Mouse (Mus musculus): ENCODE measurements at regions not wholly inside any gene's neighbourhood (a gene's known extent, or its start where the extent isn't known, plus 50 kb on each side); places are given as distances from the start of the nearest gene placed in this dataset.

- Histone ChIP-seq H3K9ac (no peak overlapping the region), H3K9me3 (no peaks in the 10 kb centered on the region), H3K36me3 (no peaks in the 10 kb centered on the region), H3K4me3 (no peak overlapping the region), H3K4me1 (peaks cover 5% of the 10 kb centered on the region), H3K27me3 (no peaks in the 10 kb centered on the region), H3K4me2 (replicated peaks) (no peak overlapping the region), H3K27ac (no peak overlapping the region)
- ATAC-seq (ENCODE audit: insufficient number of reproducible peaks, insufficient read depth, low FRiP score, low TSS enrichment), result no peak
- 76% methylated on average over 7 of the region's 7 CpGs for WGBS
These were observed 107.0 kb upstream of the S1pr3 start for GRCm38 (mm10) chr13:51301476-51301875.

GRCm38 (mm10) chr13:51303112-51303511 lies 105.3 kb upstream of the S1pr3 start:
- Histone ChIP-seq H3K27ac (no peak overlapping the region), H3K4me3 (no peak overlapping the region), H3K4me1 (no peaks in the 10 kb centered on the region), H3K36me3 (no peaks in the 10 kb centered on the region), H3K4me2 (replicated peaks) (no peak overlapping the region), H3K27me3 (no peaks in the 10 kb centered on the region), H3K9ac (no peak overlapping the region), H3K9me3 (no peaks in the 10 kb centered on the region)
- 54% methylated on average over 3 of the region's 3 CpGs for WGBS
- no peak for ATAC-seq (ENCODE audit: insufficient number of reproducible peaks, insufficient read depth, low FRiP score, low TSS enrichment)

GRCm38 (mm10) chr13:51304631-51305030 lies 103.8 kb upstream of the S1pr3 start:
- no peak for ATAC-seq (ENCODE audit: insufficient number of reproducible peaks, insufficient read depth, low FRiP score, low TSS enrichment)
- no peaks in the 10 kb centered on the region for H3K36me3 ChIP-seq
- 40% methylated on average over 4 of the region's 4 CpGs for WGBS
- no peak overlapping the region for H3K9ac ChIP-seq
- H3K4me3 ChIP-seq, result no peak overlapping the region
- no peak overlapping the region for H3K4me2 ChIP-seq (replicated peaks)
- no peaks in the 10 kb centered on the region for H3K4me1 ChIP-seq
- H3K27ac ChIP-seq, result no peak overlapping the region
- H3K9me3 ChIP-seq, result no peaks in the 10 kb centered on the region
- no peaks in the 10 kb centered on the region for H3K27me3 ChIP-seq

GRCm38 (mm10) chr13:51309446-51309845 lies 99.0 kb upstream of the S1pr3 start:
- Histone ChIP-seq H3K27me3 (no peaks in the 10 kb centered on the region), H3K9me3 (no peaks in the 10 kb centered on the region), H3K27ac (no peak overlapping the region), H3K4me2 (replicated peaks) (no peak overlapping the region), H3K36me3 (no peaks in the 10 kb centered on the region), H3K4me1 (peaks cover 30% of the 10 kb centered on the region), H3K4me3 (no peak overlapping the region), H3K9ac (no peak overlapping the region)
- no peak for ATAC-seq (ENCODE audit: insufficient number of reproducible peaks, insufficient read depth, low FRiP score, low TSS enrichment)

- Histone ChIP-seq H3K4me2 (replicated peaks) (no peak overlapping the region), H3K4me1 (peaks cover 36% of the 10 kb centered on the region), H3K27me3 (no peaks in the 10 kb centered on the region), H3K36me3 (no peaks in the 10 kb centered on the region), H3K9me3 (no peaks in the 10 kb centered on the region), H3K27ac (no peak overlapping the region), H3K9ac (no peak overlapping the region), H3K4me3 (no peak overlapping the region)
- 67% methylated on average over 2 of the region's 2 CpGs for WGBS
- ATAC-seq (ENCODE audit: insufficient number of reproducible peaks, insufficient read depth, low FRiP score, low TSS enrichment), result no peak
These were observed 98.4 kb upstream of the S1pr3 start for GRCm38 (mm10) chr13:51310041-51310440.

GRCm38 (mm10) chr13:51311679-51312255 lies 96.7 kb upstream of the S1pr3 start:
- H3K36me3 ChIP-seq, result no peaks in the 10 kb centered on the region
- no peak overlapping the region for H3K9ac ChIP-seq
- peaks cover 51% of the 10 kb centered on the region for H3K4me1 ChIP-seq
- WGBS, result 44% methylated on average over 8 of the region's 8 CpGs
- H3K9me3 ChIP-seq, result no peaks in the 10 kb centered on the region
- no peak for ATAC-seq (ENCODE audit: insufficient number of reproducible peaks, insufficient read depth, low FRiP score, low TSS enrichment)
- H3K4me2 ChIP-seq (replicated peaks), result no peak overlapping the region
- no peaks in the 10 kb centered on the region for H3K27me3 ChIP-seq
- no peak overlapping the region for H3K4me3 ChIP-seq
- H3K27ac ChIP-seq, result peak overlapping the region; percentile 36; the same call in 1 of the 2 replicates

- H3K4me1 ChIP-seq, result peaks cover 51% of the 10 kb centered on the region
- no peaks in the 10 kb centered on the region for H3K27me3 ChIP-seq
- peak overlapping the region; percentile 92 for H3K27ac ChIP-seq
- no peak overlapping the region for H3K4me3 ChIP-seq
- WGBS, result 59% methylated on average over 5 of the region's 5 CpGs
- no peaks in the 10 kb centered on the region for H3K36me3 ChIP-seq
- no peak overlapping the region for H3K9ac ChIP-seq
- ATAC-seq (ENCODE audit: insufficient number of reproducible peaks, insufficient read depth, low FRiP score, low TSS enrichment), result no peak
- no peak overlapping the region for H3K4me2 ChIP-seq (replicated peaks)
- H3K9me3 ChIP-seq, result no peaks in the 10 kb centered on the region
These were observed 95.1 kb upstream of the S1pr3 start for GRCm38 (mm10) chr13:51313129-51313850.

- H3K27me3 ChIP-seq, result no peaks in the 10 kb centered on the region
These were observed 93.9 kb upstream of the S1pr3 start for GRCm38 (mm10) chr13:51314541-51314977.

GRCm38 (mm10) chr13:51315008-51315778 lies 93.2 kb upstream of the S1pr3 start:
- 36% methylated on average over 10 of the region's 10 CpGs for WGBS
- no peaks in the 10 kb centered on the region for H3K9me3 ChIP-seq
- no peaks in the 10 kb centered on the region for H3K36me3 ChIP-seq
- peak overlapping the region; percentile 92 for H3K27ac ChIP-seq
- H3K4me1 ChIP-seq, result peaks cover 59% of the 10 kb centered on the region
- no peak for ATAC-seq (ENCODE audit: insufficient number of reproducible peaks, insufficient read depth, low FRiP score, low TSS enrichment)
- no peak overlapping the region for H3K9ac ChIP-seq
- no peak overlapping the region for H3K4me3 ChIP-seq
- H3K27me3 ChIP-seq, result no peaks in the 10 kb centered on the region
- H3K4me2 ChIP-seq (replicated peaks), result 0 out of 2 replicates have a peak overlapping the region, but pooled peaks have one; percentile 1

More at GRCm38 (mm10) chr13:51314541-51314977, 93.9 kb upstream of the S1pr3 start:
- Histone ChIP-seq H3K27ac (peak overlapping the region; percentile 92), H3K4me2 (replicated peaks) (peak overlapping the region; percentile 1; the same call in 1 of the 2 replicates), H3K36me3 (no peaks in the 10 kb centered on the region), H3K9ac (no peak overlapping the region), H3K4me1 (peaks cover 52% of the 10 kb centered on the region), H3K9me3 (no peaks in the 10 kb centered on the region), H3K4me3 (no peak overlapping the region)
- peak; percentile 92 for ATAC-seq (ENCODE audit: insufficient number of reproducible peaks, insufficient read depth, low FRiP score, low TSS enrichment)
- 3% methylated on average over 5 of the region's 5 CpGs for WGBS

GRCm38 (mm10) chr13:51315779-51316041 lies 92.7 kb upstream of the S1pr3 start:
- peak overlapping the region; percentile 92 for H3K27ac ChIP-seq
- 41% methylated on average over 5 of the region's 5 CpGs for WGBS
- no peak overlapping the region for H3K4me3 ChIP-seq
- no peaks in the 10 kb centered on the region for H3K27me3 ChIP-seq
- no peaks in the 10 kb centered on the region for H3K9me3 ChIP-seq
- no peak for ATAC-seq (ENCODE audit: insufficient number of reproducible peaks, insufficient read depth, low FRiP score, low TSS enrichment)
- H3K36me3 ChIP-seq, result no peaks in the 10 kb centered on the region
- H3K9ac ChIP-seq, result no peak overlapping the region
- peaks cover 59% of the 10 kb centered on the region for H3K4me1 ChIP-seq
- no peak overlapping the region for H3K4me2 ChIP-seq (replicated peaks)

GRCm38 (mm10) chr13:51323058-51323715 lies 85.3 kb upstream of the S1pr3 start:
- Histone ChIP-seq H3K27ac (no peak overlapping the region), H3K9ac (no peak overlapping the region), H3K4me3 (no peak overlapping the region), H3K36me3 (no peaks in the 10 kb centered on the region), H3K9me3 (no peaks in the 10 kb centered on the region), H3K27me3 (no peaks in the 10 kb centered on the region), H3K4me1 (peaks cover 28% of the 10 kb centered on the region), H3K4me2 (replicated peaks) (no peak overlapping the region)
- no peak for ATAC-seq (ENCODE audit: insufficient number of reproducible peaks, insufficient read depth, low FRiP score, low TSS enrichment)
- whole genome bisulfite sequencing, result 74% methylated on average over 7 of the region's 7 CpGs

All from embryonic facial prominence, embryonic 12.5 days (tissue).